Mouse (Mus musculus) megakaryocyte-erythroid progenitor cell, adult 5-6 weeks (primary cell): ENCODE data around the gene Pik3r1. TPM values are rescaled to one million over a fixed set of nuclear protein-coding genes. Genes with fewer than 3 reads are reported as not detected.

Experiments used
- ATAC-seq: replicated peaks from 2 replicates; pipeline ENCODE4 v1.8.0; 2016; ENCODE audit warnings: mild to moderate bottlenecking, inconsistent platforms; ENCODE audit not compliant: severe bottlenecking, poor library complexity, low FRiP score, low TSS enrichment
- total RNA-seq, 2 experiments: library from RNA; stranded (forward) in 1 of 2; stranded (reverse) in 1 of 2; fragments of 200-1000, 215-1000 nt in 1 of 2; fragments of >200 nt in 1 of 2; fragmentation: Nextera tagmentation in 1 of 2; gene quantifications; 2 replicates each; pipeline ENCODE4 v1.2.3; 2014 to 2017

Pik3r1 gene
- total RNA-seq, 2 experiments from 2014 or later: 47.7 to 115 TPM

DNA sequence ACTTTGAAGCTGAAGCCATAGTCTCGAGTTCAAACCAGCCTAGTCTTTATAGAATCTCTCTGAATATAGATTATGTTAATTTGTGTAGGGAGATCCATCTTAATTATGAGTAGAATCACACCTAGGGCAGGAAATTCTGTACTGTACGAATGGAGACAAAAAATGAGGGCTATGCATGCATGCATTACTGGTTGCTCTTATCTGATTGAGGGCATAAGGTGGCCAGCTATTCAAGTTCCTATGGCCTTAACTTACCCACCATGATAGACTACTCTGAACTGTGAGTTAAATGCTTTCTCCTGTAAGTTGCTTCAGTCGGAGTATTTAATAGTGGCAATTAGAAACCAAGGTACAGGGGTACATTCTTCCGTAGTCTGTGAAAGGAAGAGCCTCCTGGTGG, 1.9 kb upstream of the Pik3r1 start:
- ATAC-seq: no peak

DNA sequence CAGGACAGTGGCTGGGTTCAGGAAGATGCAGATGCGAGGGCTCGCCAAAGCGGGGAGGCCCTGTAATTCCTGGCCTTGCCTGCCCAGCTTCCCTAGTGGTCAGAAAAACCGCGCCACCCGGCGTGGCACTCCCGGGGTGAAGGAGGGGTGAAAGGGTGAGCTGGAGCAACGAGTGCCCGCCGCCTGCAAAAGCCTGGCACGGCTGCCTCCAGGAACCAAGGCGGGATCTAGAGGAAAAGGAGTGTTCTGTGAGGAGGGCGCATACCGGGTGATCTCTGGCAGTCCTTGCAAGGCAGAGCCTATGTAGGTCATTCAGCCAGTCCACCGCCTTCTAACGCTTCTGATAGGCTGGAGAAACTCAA, 594 bp upstream of the Pik3r1 start:
- ATAC-seq: peak; percentile 23

DNA sequence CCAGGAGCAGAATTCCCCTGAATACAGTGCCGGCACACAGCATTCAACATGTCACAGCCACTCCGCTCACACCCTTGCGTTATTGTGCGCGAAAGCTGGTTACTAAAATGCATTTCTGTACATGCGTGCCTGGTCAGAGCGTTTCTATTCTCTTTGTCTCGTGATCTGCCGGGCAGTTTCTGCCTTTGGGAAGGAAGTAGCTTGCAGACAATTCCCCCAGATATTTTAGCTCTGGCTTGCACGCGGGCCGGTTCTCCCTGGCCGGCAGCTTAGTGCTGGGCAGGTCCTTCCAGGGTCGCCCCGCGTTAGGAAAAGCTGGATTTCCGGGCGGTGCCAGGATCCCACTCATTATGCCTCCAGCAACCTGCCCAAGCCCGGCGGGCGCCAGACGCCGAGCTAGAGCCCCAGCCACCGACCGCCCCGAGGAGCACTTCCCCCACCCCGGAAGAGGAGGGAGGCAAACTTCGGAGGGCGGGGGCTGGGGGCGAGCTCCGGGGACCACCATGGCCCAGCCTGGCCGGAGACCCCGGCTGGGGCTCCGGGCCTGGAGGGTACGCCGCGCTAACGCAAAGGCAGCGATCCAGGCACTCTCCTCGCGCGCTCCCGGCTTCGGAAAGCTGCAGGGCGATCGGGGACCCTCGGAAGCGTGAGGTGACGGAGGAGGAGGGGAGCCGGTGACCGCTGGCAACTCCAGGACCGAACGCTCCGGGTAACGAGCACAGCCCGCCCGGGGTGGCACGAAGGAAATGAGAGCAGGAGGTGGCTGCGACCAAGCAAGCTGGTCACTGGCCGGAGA, 806 bp downstream of the Pik3r1 start:
- ATAC-seq: no peak

- ATAC-seq: no peak
Observed at GRCm38 (mm10) chr13:101766605-101767012, 1.4 kb downstream of the Pik3r1 start.

DNA sequence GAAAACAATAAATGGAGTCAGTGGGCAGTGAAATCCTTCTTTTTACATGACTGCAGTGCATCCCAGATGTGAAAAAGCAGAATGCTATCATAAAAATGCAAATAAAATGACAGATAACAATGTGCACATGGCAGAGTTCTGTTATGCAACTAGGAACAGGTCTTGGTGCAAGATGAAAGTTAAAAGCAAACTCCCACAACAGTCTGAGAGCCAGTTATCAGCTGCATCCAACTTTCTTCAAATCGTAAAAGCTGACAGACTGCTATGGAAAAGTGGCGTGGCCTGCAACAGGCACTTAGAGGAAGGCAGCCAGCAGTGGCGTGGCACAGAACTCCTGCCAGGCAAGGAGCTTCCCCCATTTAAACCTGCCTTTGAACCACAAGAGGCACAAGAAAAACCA, 2.0 kb downstream of the Pik3r1 start:
- ATAC-seq: peak; percentile 18

DNA sequence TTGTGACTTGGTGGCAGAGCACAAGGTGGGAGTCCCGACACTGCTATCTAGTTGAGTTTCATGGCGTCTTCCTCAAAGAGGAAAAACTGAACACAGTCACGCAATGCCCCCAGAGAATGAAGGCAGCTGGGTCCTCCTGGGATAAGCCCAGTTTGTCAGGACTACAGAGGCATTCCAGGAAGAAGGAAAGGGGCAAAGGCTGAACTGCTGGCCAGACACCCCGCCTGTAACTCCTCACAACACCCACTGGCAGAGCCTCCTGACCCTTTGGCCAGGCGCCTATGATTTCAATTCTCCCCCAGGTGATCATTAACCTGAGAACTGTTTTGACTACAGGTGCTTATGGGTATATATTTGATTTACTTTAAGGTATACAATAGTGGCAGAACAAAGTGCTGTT, 3.9 kb downstream of the Pik3r1 start:
- no peak for ATAC-seq

DNA sequence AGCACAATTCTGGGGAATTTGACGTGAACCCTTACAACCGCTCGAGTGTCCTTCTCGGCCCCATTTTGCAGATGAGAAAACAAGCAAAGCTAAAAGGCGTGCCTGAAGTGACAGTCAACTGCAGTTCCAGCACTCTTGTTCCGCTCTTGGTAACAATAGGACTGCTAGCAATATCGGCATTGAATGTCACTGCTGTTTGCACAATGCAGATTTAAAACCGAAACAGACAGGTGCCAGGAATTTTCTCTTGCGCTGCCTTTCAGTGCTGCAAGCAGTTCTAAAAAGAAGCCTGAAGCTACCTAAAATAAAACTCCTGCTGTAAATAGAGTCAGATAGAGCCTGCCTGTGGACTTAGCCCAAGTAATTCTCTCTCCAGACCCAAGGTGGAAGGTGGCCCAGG, 4.3 kb downstream of the Pik3r1 start:
- ATAC-seq: no peak

DNA sequence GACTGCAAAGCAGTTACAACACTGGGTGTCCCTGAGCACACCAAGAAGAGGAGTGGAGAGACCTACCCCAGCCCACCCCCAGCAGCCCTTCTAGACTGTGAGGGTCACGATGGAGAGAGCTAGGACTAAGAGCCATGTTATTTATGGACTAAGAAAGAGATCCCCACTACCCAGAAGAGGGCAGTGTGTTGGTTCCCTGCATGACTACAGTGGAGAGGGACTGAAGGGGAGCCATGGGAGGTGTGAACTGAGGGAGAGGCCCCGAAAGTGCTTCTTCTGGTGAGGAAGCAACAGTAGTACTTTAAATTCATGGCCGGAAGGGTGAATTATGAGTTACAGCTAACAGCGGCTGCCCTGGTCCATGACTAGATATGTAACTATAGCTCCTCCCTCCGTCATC, 4.9 kb downstream of the Pik3r1 start:
- ATAC-seq: no peak

DNA sequence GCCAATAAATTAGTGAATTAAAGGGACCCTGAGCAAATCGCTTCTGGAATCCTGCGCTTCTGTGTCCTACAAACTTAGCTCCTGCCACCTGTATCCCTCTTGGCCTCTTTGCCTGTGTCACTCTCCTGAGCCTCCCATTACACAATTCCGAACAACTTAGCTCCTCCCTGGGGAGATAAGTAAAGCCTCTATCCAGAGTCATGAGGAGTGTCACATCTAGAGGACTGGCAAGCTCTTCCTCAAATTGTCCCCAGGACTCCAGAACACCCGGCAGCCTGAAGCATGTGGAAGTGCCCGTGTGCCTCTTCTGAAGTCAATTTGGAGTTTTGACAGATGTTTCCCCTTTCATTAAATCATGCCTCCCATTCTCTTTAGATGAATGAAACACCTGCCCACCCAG, 6.4 kb downstream of the Pik3r1 start:
- ATAC-seq: no peak

GRCm38 (mm10) chr13:101760953-101761352, 7.1 kb downstream of the Pik3r1 start:
- ATAC-seq: peak; percentile 88

- no peak for ATAC-seq
Observed at GRCm38 (mm10) chr13:101760001-101760687, 7.9 kb downstream of the Pik3r1 start.

DNA sequence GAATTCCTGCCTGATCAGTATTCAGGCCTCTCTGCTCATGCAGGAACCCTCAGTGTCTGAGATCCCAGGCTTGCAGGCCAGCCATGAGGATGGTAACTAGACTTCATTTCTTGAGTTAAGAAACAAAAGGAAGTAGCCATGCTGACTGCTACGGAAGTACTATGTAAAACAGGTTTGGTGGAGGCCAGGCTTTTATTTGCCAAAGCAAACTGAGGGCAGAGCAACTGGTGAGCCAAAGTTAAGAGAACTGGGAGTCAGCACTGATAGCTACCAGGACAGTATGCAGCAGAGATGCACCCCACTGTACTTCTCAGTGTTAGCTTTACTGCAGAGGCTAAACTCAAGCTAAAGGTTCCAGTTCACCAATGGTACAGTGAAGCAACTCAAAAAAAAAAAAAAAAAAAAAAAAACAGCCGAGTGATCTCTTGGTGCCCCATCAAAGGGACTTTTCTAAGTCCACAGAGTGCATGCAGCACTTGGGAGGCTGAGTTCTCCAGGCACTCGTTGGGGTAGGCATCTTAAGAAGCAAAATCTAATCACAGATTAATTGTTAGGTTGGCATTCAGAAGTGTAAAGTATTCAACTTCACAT, 8.6 kb downstream of the Pik3r1 start:
- ATAC-seq: no peak

- no peak for ATAC-seq
Observed at GRCm38 (mm10) chr13:101757801-101758422, 10.1 kb downstream of the Pik3r1 start.

DNA sequence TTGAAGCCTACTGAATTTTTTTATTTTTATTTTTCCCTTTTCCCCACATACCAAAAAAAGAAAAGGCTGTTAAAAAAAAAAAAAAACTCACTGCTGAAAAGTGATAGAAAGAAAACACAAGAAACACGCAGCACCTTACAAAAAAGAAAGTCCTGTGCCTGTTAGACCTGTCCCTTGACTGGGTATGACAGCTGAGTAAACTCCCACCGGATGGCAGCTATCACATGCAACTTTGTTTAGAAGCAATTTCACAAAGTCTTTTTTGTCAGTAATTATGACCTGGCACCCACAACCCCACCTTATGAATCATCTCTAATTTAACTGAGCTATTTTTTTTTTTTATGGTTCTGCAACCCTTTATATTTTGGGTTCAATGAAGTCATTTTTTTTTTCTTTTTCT, 12.8 kb downstream of the Pik3r1 start:
- no peak for ATAC-seq

DNA sequence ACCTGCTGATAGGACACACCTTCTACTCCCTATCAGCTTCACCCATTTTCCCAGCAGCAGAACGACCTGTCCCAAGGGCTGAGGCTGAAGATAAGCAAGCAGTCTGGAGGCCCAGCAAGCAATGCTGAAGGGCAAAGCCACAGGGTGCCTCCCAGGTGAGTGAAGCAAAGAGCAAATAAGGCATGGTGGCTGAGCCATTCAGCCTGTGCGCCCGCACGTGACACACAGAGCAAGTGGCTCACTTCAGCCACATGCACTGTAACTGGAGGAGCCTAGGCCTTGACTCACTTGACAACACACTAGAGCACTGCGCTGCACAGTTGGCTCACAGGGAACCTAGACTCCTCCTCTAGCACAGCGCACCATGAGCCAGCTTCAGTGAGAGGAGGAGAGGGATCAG, 14.4 kb downstream of the Pik3r1 start:
- peak; percentile 77 for ATAC-seq

GRCm38 (mm10) chr13:101751816-101752215, 16.2 kb downstream of the Pik3r1 start:
- no peak for ATAC-seq

DNA sequence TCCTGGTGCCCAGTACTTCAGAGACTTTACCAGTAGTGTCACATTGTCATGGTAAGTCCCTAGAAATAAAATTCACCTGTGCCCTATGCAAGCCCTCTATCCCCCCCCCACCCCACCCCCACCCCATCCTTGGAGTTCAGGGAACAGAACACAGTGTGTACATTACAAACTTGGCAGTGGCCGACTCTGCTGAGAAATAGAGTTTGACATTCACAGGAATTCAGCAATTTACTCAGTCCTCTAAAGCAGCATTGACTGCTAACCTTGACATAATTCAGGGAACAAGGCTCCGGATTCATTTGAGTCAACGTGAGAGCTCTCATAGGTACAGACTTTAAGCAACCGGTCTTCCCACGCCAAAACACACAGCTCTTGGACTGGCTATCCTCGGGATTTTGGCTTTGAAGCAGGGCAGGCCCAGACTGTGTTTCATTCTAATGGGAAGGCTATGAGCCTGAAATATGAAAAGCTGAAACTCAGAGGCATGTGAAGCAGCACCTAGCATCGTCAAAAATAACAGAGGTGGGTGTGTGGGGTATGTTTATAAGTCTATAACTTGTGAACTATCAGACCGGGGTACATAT, 21.9 kb downstream of the Pik3r1 start:
- no peak for ATAC-seq

- ATAC-seq: no peak
Observed at GRCm38 (mm10) chr13:101744943-101745342, 23.1 kb downstream of the Pik3r1 start.

DNA sequence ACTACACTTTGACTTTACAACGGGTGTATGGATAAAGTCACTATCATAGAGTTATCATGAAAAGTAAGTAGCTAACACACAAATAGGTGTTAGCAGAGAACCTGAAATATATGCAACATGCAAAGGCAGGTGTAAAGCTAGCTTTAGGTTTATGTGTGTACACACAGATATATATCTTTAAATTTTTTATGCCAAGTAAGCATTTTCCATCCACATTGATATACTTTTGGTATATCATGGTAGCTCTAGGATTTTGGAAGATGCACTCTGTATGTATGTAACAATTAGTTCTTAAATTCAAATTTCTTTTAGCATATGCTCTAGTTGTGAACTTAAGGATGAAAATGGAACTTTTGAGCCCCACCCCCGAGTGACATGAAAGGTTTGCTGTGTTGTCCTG, 24.0 kb downstream of the Pik3r1 start:
- ATAC-seq: no peak

GRCm38 (mm10) chr13:101743247-101743646, 24.8 kb downstream of the Pik3r1 start:
- no peak for ATAC-seq
